Mouse (Mus musculus) neural tube, embryonic 15.5 days (tissue): ENCODE results near the gene Obscn. TPM values are rescaled to one million over a fixed set of nuclear protein-coding genes. Genes with fewer than 3 reads are reported as not detected.

Experiments used
- ATAC-seq: fragments of 200-750 bp; cut with Nextera tagmentation; 2 replicates; pipeline ENCODE4 v1.8.0; 2017; ENCODE audit warnings: mild to moderate bottlenecking, moderate TSS enrichment, moderate library complexity; ENCODE audit not compliant: low FRiP score
- H3K27ac ChIP-seq: fragments of 300-500 bp; sonication (generic); replicated peaks from 2 replicates; pipeline ENCODE4 v1.5.1; 2015; ENCODE audit warnings: mild to moderate bottlenecking, inconsistent platforms
- H3K27me3 ChIP-seq: fragments of 300-500 bp; sonication (generic); replicated peaks from 2 replicates; pipeline ENCODE4 v1.6.1; 2015; ENCODE audit warnings: inconsistent platforms
- H3K36me3 ChIP-seq: fragments of 300-500 bp; sonication (generic); 2 replicates; pipeline ENCODE4 v1.6.1; 2015; ENCODE audit warnings: inconsistent platforms
- H3K4me1 ChIP-seq: fragments of 300-500 bp; sonication (generic); 2 replicates; pipeline ENCODE4 v1.6.1; 2015; ENCODE audit warnings: inconsistent platforms
- H3K4me2 ChIP-seq: fragments of 300-500 bp; sonication (generic); 2 replicates; pipeline ENCODE4 v1.6.1; 2015; ENCODE audit warnings: inconsistent platforms, mild to moderate bottlenecking, moderate library complexity
- H3K4me3 ChIP-seq: fragments of 300-500 bp; sonication (generic); replicated peaks from 2 replicates; pipeline ENCODE4 v1.5.1; 2015; ENCODE audit warnings: mild to moderate bottlenecking, inconsistent platforms
- H3K9ac ChIP-seq: fragments of 300-500 bp; sonication (generic); replicated peaks from 2 replicates; pipeline ENCODE4 v1.6.1; 2015; ENCODE audit warnings: mild to moderate bottlenecking, inconsistent platforms
- H3K9me3 ChIP-seq: fragments of 300-500 bp; sonication (generic); replicated peaks from 2 replicates; pipeline ENCODE4 v1.6.1; 2016; ENCODE audit warnings: inconsistent platforms
- WGBS: fragments of 180-500 bp; shearing (Covaris S2); methylation state at CpG from one replicate; pipeline ENCODE4 v1.1.7; 2015; ENCODE audit warnings: mixed read lengths; 5-methylcytosine and 5-hydroxymethylcytosine counted together
- polyA plus RNA-seq: library from polyadenylated mRNA; unstranded; fragments of >200 nt; fragmentation: Nextera tagmentation; extraction: Ambion mirVana; gene quantifications from 2 replicates; pipeline ENCODE4 v1.2.1, GENCODE M21; 2015

Obscn gene
- polyA plus RNA-seq, 1 experiment from 2014 or later: 0.91 TPM

- no peak for ATAC-seq
These were observed 109.8 kb downstream of the Obscn start for GRCm38 (mm10) chr11:59026411-59026810.

GRCm38 (mm10) chr11:59015052-59015451 lies 121.2 kb downstream of the Obscn start:
- Histone ChIP-seq H3K4me1 (no peaks in the 10 kb centered on the region), H3K36me3 (no peaks in the 10 kb centered on the region), H3K27me3 (no peaks in the 10 kb centered on the region), H3K9me3 (no peaks in the 10 kb centered on the region), H3K9ac (no peak overlapping the region), H3K27ac (no peak overlapping the region), H3K4me3 (no peak overlapping the region), H3K4me2 (no peak overlapping the region)
- 42% methylated on average over 9 of the region's 9 CpGs for whole genome bisulfite sequencing
- no peak for ATAC-seq

More at GRCm38 (mm10) chr11:59026411-59026810, 109.8 kb downstream of the Obscn start:
- Histone ChIP-seq H3K36me3 (no peaks in the 10 kb centered on the region), H3K4me3 (no peak overlapping the region), H3K4me1 (no peaks in the 10 kb centered on the region), H3K27me3 (no peaks in the 10 kb centered on the region), H3K9me3 (no peaks in the 10 kb centered on the region), H3K9ac (no peak overlapping the region), H3K4me2 (no peak overlapping the region), H3K27ac (no peak overlapping the region)
- WGBS: 72% methylated on average over 6 of the region's 6 CpGs

- no peak for ATAC-seq
- Histone ChIP-seq H3K27me3 (no peaks in the 10 kb centered on the region), H3K4me3 (no peak overlapping the region), H3K27ac (no peak overlapping the region), H3K9me3 (no peaks in the 10 kb centered on the region), H3K36me3 (no peaks in the 10 kb centered on the region), H3K4me2 (no peak overlapping the region), H3K9ac (no peak overlapping the region), H3K4me1 (no peaks in the 10 kb centered on the region)
- 83% methylated on average over 7 of the region's 7 CpGs for WGBS
These were observed 133.7 kb downstream of the Obscn start for GRCm38 (mm10) chr11:59002327-59003079.

GRCm38 (mm10) chr11:59000635-59001034 lies 135.6 kb downstream of the Obscn start:
- no peak overlapping the region for H3K4me2 ChIP-seq
- WGBS: 93% methylated on average over 21 of the region's 21 CpGs

GRCm38 (mm10) chr11:58999830-59000229 lies 136.4 kb downstream of the Obscn start:
- no peak for ATAC-seq
- Histone ChIP-seq H3K9me3 (no peaks in the 10 kb centered on the region), H3K4me3 (no peak overlapping the region), H3K27ac (no peak overlapping the region), H3K27me3 (peaks cover 21% of the 10 kb centered on the region), H3K4me1 (peaks cover 3% of the 10 kb centered on the region; the same call in 1 of the 2 replicates), H3K36me3 (no peaks in the 10 kb centered on the region), H3K4me2 (no peak overlapping the region), H3K9ac (no peak overlapping the region)
- 81% methylated on average over 6 of the region's 6 CpGs for WGBS

More at GRCm38 (mm10) chr11:59000635-59001034, 135.6 kb downstream of the Obscn start:
- peaks cover 14% of the 10 kb centered on the region; the same call in 1 of the 2 replicates for H3K27me3 ChIP-seq
- no peaks in the 10 kb centered on the region for H3K36me3 ChIP-seq
- no peak for ATAC-seq
- H3K9ac ChIP-seq: no peak overlapping the region
- no peak overlapping the region for H3K4me3 ChIP-seq
- no peaks in the 10 kb centered on the region for H3K4me1 ChIP-seq
- no peaks in the 10 kb centered on the region for H3K9me3 ChIP-seq
- H3K27ac ChIP-seq: no peak overlapping the region

GRCm38 (mm10) chr11:58999158-58999557 lies 137.0 kb downstream of the Obscn start:
- no peak overlapping the region for H3K4me3 ChIP-seq
- WGBS: 60% methylated on average over 11 of the region's 11 CpGs
- no peak overlapping the region for H3K4me2 ChIP-seq
- no peaks in the 10 kb centered on the region for H3K36me3 ChIP-seq
- peaks cover 9% of the 10 kb centered on the region for H3K4me1 ChIP-seq
- ATAC-seq: no peak
- H3K27ac ChIP-seq: no peak overlapping the region
- no peaks in the 10 kb centered on the region for H3K9me3 ChIP-seq
- H3K9ac ChIP-seq: no peak overlapping the region
- peaks cover 21% of the 10 kb centered on the region for H3K27me3 ChIP-seq

- Histone ChIP-seq H3K4me3 (no peak overlapping the region), H3K4me2 (no peak overlapping the region), H3K4me1 (peaks cover 10% of the 10 kb centered on the region), H3K9ac (no peak overlapping the region), H3K27ac (no peak overlapping the region), H3K9me3 (no peaks in the 10 kb centered on the region), H3K27me3 (peaks cover 27% of the 10 kb centered on the region), H3K36me3 (no peaks in the 10 kb centered on the region)
- ATAC-seq: no peak
- WGBS: 87% methylated on average over 5 of the region's 5 CpGs
These were observed 138.7 kb downstream of the Obscn start for GRCm38 (mm10) chr11:58997541-58997940.

GRCm38 (mm10) chr11:58995807-58996370 lies 140.3 kb downstream of the Obscn start:
- H3K27me3 ChIP-seq: peaks cover 27% of the 10 kb centered on the region
- no peaks in the 10 kb centered on the region for H3K9me3 ChIP-seq
- H3K4me2 ChIP-seq: no peak overlapping the region
- H3K36me3 ChIP-seq: peaks cover under 1% of the 10 kb centered on the region; the same call in 1 of the 2 replicates
- 57% methylated on average over 12 of the region's 12 CpGs for WGBS
- no peak for ATAC-seq
- no peak overlapping the region for H3K9ac ChIP-seq
- no peak overlapping the region for H3K27ac ChIP-seq
- no peak overlapping the region for H3K4me3 ChIP-seq
- peaks cover 10% of the 10 kb centered on the region for H3K4me1 ChIP-seq

- 80% methylated on average over 9 of the region's 9 CpGs for WGBS
- H3K27me3 ChIP-seq: peaks cover 27% of the 10 kb centered on the region
- H3K9ac ChIP-seq: no peak overlapping the region; the same call in 1 of the 2 replicates
- no peaks in the 10 kb centered on the region for H3K9me3 ChIP-seq
- H3K4me2 ChIP-seq: peak overlapping the region; percentile 63
- peak; percentile 26; the same call in 1 of the 2 replicates for ATAC-seq
- H3K27ac ChIP-seq: no peak overlapping the region
- H3K4me1 ChIP-seq: peaks cover 10% of the 10 kb centered on the region
- H3K36me3 ChIP-seq: peaks cover 7% of the 10 kb centered on the region; the same call in 1 of the 2 replicates
- H3K4me3 ChIP-seq: peak overlapping the region; percentile 39; the same call in 1 of the 2 replicates
These were observed 141.0 kb downstream of the Obscn start for GRCm38 (mm10) chr11:58995061-58995806.

- peak overlapping the region; percentile 39 for H3K4me3 ChIP-seq
- ATAC-seq: peak; percentile 80
- 2% methylated on average over 31 of the region's 35 CpGs for WGBS
- H3K27ac ChIP-seq: no peak overlapping the region
- no peaks in the 10 kb centered on the region for H3K9me3 ChIP-seq
- H3K27me3 ChIP-seq: peaks cover 27% of the 10 kb centered on the region
- peak overlapping the region; percentile 63 for H3K4me2 ChIP-seq
- H3K9ac ChIP-seq: peak overlapping the region; percentile 21; the same call in 1 of the 2 replicates
- H3K4me1 ChIP-seq: peaks cover 10% of the 10 kb centered on the region
- H3K36me3 ChIP-seq: peaks cover 16% of the 10 kb centered on the region
These were observed 141.8 kb downstream of the Obscn start for GRCm38 (mm10) chr11:58994337-58994826.

- no peak overlapping the region for H3K9ac ChIP-seq
- no peak overlapping the region for H3K4me3 ChIP-seq
- no peaks in the 10 kb centered on the region for H3K9me3 ChIP-seq
- WGBS: 85% methylated on average over 6 of the region's 6 CpGs
- H3K4me2 ChIP-seq: no peak overlapping the region
- H3K27me3 ChIP-seq: peaks cover 27% of the 10 kb centered on the region
- H3K36me3 ChIP-seq: peaks cover 28% of the 10 kb centered on the region
- peaks cover 10% of the 10 kb centered on the region for H3K4me1 ChIP-seq
- no peak for ATAC-seq
- no peak overlapping the region for H3K27ac ChIP-seq
These were observed 143.0 kb downstream of the Obscn start for GRCm38 (mm10) chr11:58993091-58993670.
